Mouse (Mus musculus) liver, embryonic 15.5 days (tissue): ENCODE data around the gene Ccdc40. TPM values are rescaled to one million over a fixed set of nuclear protein-coding genes. Genes with fewer than 3 reads are reported as not detected.

Experiments
- ATAC-seq: fragments of 200-750 bp; cut with Nextera tagmentation; 2 replicates; pipeline ENCODE4 v1.8.0; 2017; ENCODE audit warnings: moderate number of reproducible peaks, mild to moderate bottlenecking, moderate library complexity; ENCODE audit not compliant: insufficient read depth
- H3K27ac ChIP-seq: fragments of 300-500 bp; sonication (generic); replicated peaks from 2 replicates; pipeline ENCODE4 v1.5.1; 2015; ENCODE audit warnings: mild to moderate bottlenecking, inconsistent platforms
- H3K27me3 ChIP-seq: fragments of 300-500 bp; sonication (generic); 2 replicates; pipeline ENCODE4 v1.6.1; 2015; ENCODE audit warnings: mild to moderate bottlenecking, inconsistent platforms
- H3K36me3 ChIP-seq: fragments of 300-500 bp; sonication (generic); replicated peaks from 2 replicates; pipeline ENCODE4 v1.6.1; 2015; ENCODE audit warnings: moderate library complexity, mild to moderate bottlenecking, inconsistent platforms
- H3K4me1 ChIP-seq: fragments of 300-500 bp; sonication (generic); replicated peaks from 2 replicates; pipeline ENCODE4 v1.6.1; 2015; ENCODE audit warnings: inconsistent platforms
- H3K4me2 ChIP-seq: fragments of 300-500 bp; sonication (generic); 2 replicates; pipeline ENCODE4 v1.6.1; 2015; ENCODE audit warnings: moderate library complexity, mild to moderate bottlenecking, inconsistent platforms
- H3K4me3 ChIP-seq: fragments of 300-500 bp; sonication (generic); replicated peaks from 2 replicates; pipeline ENCODE4 v1.5.1; 2015; ENCODE audit warnings: mild to moderate bottlenecking, inconsistent platforms
- H3K9ac ChIP-seq: fragments of 300-500 bp; sonication (generic); 2 replicates; pipeline ENCODE4 v1.6.1; 2015; ENCODE audit warnings: moderate library complexity, mild to moderate bottlenecking, inconsistent platforms
- H3K9me3 ChIP-seq: fragments of 300-500 bp; sonication (generic); replicated peaks from 2 replicates; pipeline ENCODE4 v1.6.1; 2016; ENCODE audit warnings: inconsistent platforms
- WGBS: fragments of 180-500 bp; shearing (Covaris S2); methylation state at CpG from one replicate; pipeline ENCODE4 v1.1.7; 2015; ENCODE audit warnings: mixed read lengths; ENCODE audit not compliant: insufficient replicate concordance; 5-methylcytosine and 5-hydroxymethylcytosine counted together
- polyA plus RNA-seq: library from polyadenylated mRNA; unstranded; fragments of >200 nt; fragmentation: Nextera tagmentation; extraction: Ambion mirVana; gene quantifications from 2 replicates; pipeline ENCODE4 v1.2.1, GENCODE M21; 2015

The Ccdc40 gene
- polyA plus RNA-seq, 1 experiment from 2014 or later, result 0.70 TPM

DNA sequence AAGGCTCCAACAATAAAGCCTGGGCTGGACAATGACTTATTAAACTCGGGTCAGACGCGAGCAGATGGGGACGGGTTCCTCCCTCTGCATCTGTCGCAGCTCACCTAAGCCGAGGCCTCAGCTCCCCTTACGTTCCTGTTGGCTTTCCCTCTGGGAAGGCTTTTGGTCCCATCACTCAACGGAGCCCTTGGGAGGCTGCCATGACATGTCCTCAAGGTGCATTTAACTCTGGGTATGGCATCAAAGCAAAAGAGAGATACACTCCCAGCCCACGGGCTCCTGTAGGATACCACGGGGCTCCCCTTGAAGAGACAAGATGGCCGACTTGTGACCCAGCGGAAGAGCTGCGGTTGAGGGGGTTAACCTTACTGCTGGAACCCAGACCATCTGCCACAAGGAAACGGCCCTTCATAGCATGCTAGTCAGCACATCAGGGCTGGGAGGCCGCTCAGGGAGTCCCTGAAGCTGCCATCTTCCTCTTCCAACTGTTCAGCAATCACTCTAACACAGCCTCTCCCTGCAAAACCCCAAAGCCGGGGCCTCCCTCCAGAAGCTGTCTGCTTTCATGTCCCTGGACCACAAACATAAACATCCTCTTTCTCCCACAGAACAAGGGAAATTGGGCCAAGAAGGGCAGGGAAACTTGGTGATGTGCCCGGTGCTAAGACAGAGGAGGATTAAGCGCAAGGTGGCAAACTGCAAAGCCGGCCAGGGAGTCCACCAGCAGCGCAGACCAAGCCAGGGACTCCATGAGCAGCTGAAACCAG, 5.1 kb upstream of the Ccdc40 start:
- WGBS, result 68% methylated on average over 20 of the region's 20 CpGs
- H3K27me3 ChIP-seq, result peaks cover 24% of the 10 kb centered on the region
- H3K36me3 ChIP-seq, result no peaks in the 10 kb centered on the region
- H3K9me3 ChIP-seq, result no peaks in the 10 kb centered on the region
- H3K9ac ChIP-seq, result no peak overlapping the region
- no peak overlapping the region for H3K4me3 ChIP-seq
- H3K4me2 ChIP-seq, result no peak overlapping the region
- H3K27ac ChIP-seq, result no peak overlapping the region
- peaks cover 8% of the 10 kb centered on the region for H3K4me1 ChIP-seq
- ATAC-seq, result no peak

DNA sequence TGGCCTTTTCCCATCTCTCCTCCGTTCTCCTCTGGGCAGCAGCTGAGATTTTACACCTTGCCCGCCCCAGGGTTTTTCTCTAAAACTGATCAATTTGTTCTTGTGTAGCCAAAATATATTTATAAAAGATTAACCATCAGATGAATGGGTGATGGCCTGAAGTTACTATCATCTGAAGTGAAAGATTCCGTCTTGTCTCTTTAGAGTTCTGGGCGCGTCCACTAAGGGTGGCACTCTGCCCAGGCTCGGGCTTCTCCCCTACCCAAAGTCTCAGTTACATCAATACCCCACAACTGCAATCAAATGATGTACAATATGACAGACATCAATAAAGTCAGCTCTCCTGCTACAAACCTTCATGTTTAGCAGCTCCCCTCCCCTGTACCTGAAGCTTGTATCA, 3.4 kb upstream of the Ccdc40 start:
- Histone ChIP-seq H3K9ac (no peak overlapping the region), H3K4me3 (no peak overlapping the region), H3K4me1 (peaks cover 20% of the 10 kb centered on the region), H3K36me3 (no peaks in the 10 kb centered on the region), H3K27ac (no peak overlapping the region), H3K9me3 (no peaks in the 10 kb centered on the region), H3K27me3 (peaks cover 40% of the 10 kb centered on the region), H3K4me2 (no peak overlapping the region)
- WGBS, result 68% methylated on average over 6 of the region's 6 CpGs
- ATAC-seq, result no peak

DNA sequence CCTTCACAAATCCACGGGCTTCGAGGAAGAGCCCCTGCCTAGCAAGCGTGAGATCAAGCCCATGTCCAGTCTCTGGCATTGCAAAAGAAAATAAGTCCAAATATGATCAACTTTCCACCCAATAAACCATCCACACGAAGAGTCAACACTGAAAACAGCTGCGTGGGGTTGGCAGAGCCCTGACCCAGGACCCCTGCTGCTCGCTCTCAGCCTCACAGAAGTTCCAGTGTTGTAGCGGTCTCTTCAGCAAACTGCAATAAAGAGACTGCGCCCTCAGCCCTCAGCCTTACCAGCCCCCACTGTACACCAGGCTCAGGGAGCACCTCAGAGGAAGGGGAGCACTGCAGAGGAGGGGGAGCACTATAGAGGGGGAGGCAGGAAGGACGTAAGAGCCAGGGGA, 2.7 kb upstream of the Ccdc40 start:
- ATAC-seq, result no peak
- Histone ChIP-seq H3K27ac (no peak overlapping the region), H3K4me2 (no peak overlapping the region), H3K4me1 (peaks cover 20% of the 10 kb centered on the region), H3K4me3 (no peak overlapping the region), H3K9me3 (no peaks in the 10 kb centered on the region), H3K36me3 (no peaks in the 10 kb centered on the region), H3K9ac (no peak overlapping the region), H3K27me3 (peaks cover 47% of the 10 kb centered on the region)
- 62% methylated on average over 9 of the region's 9 CpGs for WGBS

DNA sequence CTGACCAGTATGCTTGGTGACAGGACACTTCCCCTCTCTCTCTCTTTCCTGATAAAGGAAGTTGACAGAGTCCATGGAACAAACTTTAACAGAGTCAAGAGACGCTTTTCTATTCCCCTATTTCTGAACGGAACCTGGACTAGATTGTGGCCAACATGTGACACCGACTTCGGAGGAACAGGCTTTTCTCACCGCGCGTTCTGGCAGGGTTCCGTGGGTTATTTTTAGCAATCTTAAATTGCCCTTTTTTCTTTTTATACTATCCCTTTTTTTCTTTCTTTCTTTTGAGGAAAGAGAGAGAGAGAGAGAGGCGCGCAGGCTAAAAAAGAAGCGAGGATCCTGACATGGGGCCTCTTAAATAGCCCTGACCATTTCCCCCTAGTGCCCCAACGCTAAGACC, 781 bp upstream of the Ccdc40 start:
- no peak overlapping the region for H3K27ac ChIP-seq
- WGBS, result 4% methylated on average over 12 of the region's 12 CpGs
- H3K27me3 ChIP-seq, result peaks cover 64% of the 10 kb centered on the region

DNA sequence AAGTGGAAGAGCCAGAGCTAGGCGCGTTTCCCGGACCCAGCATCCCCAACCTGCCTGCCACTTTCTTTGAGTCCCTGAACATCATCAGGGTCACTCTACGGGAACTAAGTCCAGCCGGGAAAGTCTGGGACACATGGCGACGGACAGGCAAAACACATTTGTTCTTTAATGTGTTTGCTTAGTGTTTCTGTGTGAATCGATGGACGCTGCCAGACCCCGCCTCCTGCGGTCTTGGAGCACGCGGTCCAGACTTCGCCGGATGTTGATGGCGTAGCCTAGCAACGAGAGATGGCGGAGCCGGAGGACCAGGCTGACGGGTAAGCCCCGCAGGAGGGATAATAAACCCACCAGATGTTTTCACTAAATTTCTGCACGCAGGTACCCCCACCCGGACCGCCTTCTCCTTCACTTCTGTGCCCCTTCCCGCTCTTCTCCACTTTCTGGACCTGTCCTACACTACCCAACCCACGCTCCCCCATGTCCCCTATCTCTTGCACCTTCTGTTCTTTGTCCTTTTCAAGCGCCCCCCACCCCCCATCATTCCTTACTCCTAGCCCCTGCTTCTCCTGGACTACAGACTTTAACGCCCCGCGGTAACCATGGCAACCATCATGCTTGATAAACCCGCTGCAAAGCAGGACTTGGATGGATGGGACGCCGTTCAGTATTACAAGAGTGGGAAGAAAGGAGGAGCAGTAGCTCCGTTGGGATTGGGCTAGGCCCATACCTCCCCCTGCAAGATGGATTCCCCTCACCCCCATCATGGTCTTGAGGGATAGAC, 664 bp downstream of the Ccdc40 start:
- Histone ChIP-seq H3K4me1 (peaks cover 20% of the 10 kb centered on the region), H3K4me2 (peak overlapping the region; percentile 81), H3K9me3 (no peaks in the 10 kb centered on the region), H3K36me3 (no peaks in the 10 kb centered on the region), H3K27me3 (peaks cover 64% of the 10 kb centered on the region), H3K9ac (no peak overlapping the region), H3K4me3 (peak overlapping the region; percentile 58), H3K27ac (no peak overlapping the region)
- WGBS, result 3% methylated on average over 34 of the region's 34 CpGs
- 0 out of 2 replicates have a peak, but pooled peaks have one; percentile 25 for ATAC-seq

More for the DNA sequence above, 781 bp upstream of the Ccdc40 start:
- ATAC-seq, result no peak
- peaks cover 20% of the 10 kb centered on the region for H3K4me1 ChIP-seq
- peak overlapping the region; percentile 43 for H3K9ac ChIP-seq
- H3K4me3 ChIP-seq, result peak overlapping the region; percentile 58
- H3K4me2 ChIP-seq, result peak overlapping the region; percentile 81
- H3K9me3 ChIP-seq, result no peaks in the 10 kb centered on the region
- H3K36me3 ChIP-seq, result no peaks in the 10 kb centered on the region

DNA sequence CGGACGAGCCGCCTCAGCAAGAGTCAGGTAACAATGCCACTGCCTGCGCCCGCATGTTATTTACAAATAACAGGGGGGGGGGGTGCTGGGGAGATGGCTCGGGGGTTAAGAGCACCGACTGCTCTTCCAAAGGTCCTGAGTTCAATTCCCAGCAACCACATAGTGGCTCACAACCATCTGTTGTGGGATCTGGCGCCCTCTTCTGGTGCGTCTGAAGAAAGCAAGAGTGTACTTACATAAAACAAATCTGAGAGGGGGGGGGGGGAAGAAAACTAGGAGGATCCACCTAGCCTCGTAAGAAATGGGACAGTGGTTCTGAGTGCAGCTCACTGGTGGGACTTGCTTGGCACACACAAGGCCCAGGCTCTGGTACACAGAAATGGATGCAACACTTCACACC, 6.4 kb downstream of the Ccdc40 start:
- Histone ChIP-seq H3K4me3 (no peak overlapping the region), H3K27ac (no peak overlapping the region), H3K9me3 (no peaks in the 10 kb centered on the region), H3K9ac (no peak overlapping the region), H3K4me1 (peaks cover 14% of the 10 kb centered on the region), H3K36me3 (no peaks in the 10 kb centered on the region), H3K27me3 (peaks cover 26% of the 10 kb centered on the region), H3K4me2 (no peak overlapping the region)
- WGBS, result 80% methylated on average over 10 of the region's 10 CpGs
- ATAC-seq, result no peak

DNA sequence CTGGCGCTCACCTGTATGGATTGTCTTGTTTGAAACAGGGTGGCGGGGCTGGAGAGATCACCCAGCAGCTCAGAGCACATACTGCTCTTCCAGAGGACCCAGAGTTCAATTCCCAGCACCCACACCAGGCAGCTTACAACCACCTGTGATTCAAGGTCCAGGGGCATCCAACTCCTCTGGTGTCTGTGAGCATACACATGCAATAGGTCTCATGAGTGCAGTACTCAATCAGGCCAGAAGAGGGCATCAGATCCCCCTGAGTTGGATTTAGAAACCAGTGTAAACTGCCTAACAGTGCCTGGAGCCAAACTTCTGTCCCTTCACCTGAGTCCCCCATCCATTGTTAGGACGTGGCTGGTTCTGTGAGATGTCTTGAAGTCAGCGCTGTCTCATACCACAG, 7.2 kb downstream of the Ccdc40 start:
- no peak overlapping the region for H3K4me3 ChIP-seq
- H3K27ac ChIP-seq, result no peak overlapping the region
- H3K4me2 ChIP-seq, result no peak overlapping the region
- WGBS, result 47% methylated on average over 4 of the region's 4 CpGs
- peaks cover 14% of the 10 kb centered on the region for H3K4me1 ChIP-seq
- peaks cover 17% of the 10 kb centered on the region for H3K27me3 ChIP-seq
- H3K9me3 ChIP-seq, result no peaks in the 10 kb centered on the region
- no peak for ATAC-seq
- H3K9ac ChIP-seq, result no peak overlapping the region
- H3K36me3 ChIP-seq, result no peaks in the 10 kb centered on the region

DNA sequence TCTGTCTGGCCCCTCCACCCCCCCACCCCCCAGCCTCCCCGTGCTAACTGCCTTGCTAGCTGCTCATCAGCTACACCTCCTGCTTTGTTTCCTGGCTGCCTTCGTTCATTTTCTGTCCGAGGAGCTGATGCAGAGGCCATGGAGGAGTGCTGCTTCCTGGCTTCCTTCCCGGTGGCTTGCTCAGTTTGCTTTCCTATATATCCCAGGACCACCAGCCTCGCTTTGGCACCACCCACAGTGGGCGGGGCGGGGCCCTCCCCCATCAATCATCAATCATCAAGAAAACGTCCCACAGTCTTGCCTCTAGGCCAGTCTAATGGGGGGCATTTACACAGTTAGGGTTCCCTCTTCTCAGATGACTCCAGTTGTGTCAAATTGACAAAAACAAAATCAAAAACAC, 8.0 kb downstream of the Ccdc40 start:
- no peak overlapping the region for H3K4me3 ChIP-seq
- 29% methylated on average over 8 of the region's 8 CpGs for WGBS
- H3K27me3 ChIP-seq, result peaks cover 10% of the 10 kb centered on the region; the same call in 1 of the 2 replicates
- no peak for ATAC-seq
- H3K9ac ChIP-seq, result no peak overlapping the region
- peaks cover 14% of the 10 kb centered on the region for H3K4me1 ChIP-seq
- H3K4me2 ChIP-seq, result no peak overlapping the region
- no peaks in the 10 kb centered on the region for H3K9me3 ChIP-seq
- H3K36me3 ChIP-seq, result no peaks in the 10 kb centered on the region
- H3K27ac ChIP-seq, result no peak overlapping the region

DNA sequence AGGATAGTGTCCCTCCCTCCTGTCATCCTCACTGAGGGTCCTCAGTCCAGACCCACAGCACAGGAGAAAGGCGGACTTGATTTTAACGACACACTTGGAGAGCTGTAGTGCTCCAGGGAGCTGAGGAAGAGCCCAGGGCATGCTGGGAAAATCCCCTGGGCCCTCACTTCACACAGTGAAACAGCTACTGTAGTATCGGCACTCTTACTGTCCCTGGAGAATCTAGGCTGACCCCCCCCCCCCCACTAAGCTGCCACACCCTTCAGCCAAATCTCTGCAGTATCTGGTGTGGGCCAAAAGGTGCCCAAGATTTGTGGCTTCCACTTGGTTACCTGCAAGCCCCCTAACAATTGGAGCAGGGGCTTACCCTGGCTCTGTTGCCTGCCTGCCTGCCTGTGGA, 8.6 kb downstream of the Ccdc40 start:
- no peaks in the 10 kb centered on the region for H3K36me3 ChIP-seq
- no peak overlapping the region for H3K4me2 ChIP-seq
- no peak overlapping the region for H3K9ac ChIP-seq
- H3K27ac ChIP-seq, result no peak overlapping the region
- H3K4me3 ChIP-seq, result no peak overlapping the region
- peaks cover 5% of the 10 kb centered on the region; the same call in 1 of the 2 replicates for H3K27me3 ChIP-seq
- peaks cover 14% of the 10 kb centered on the region for H3K4me1 ChIP-seq
- WGBS, result 52% methylated on average over 3 of the region's 3 CpGs
- ATAC-seq, result no peak
- no peaks in the 10 kb centered on the region for H3K9me3 ChIP-seq

DNA sequence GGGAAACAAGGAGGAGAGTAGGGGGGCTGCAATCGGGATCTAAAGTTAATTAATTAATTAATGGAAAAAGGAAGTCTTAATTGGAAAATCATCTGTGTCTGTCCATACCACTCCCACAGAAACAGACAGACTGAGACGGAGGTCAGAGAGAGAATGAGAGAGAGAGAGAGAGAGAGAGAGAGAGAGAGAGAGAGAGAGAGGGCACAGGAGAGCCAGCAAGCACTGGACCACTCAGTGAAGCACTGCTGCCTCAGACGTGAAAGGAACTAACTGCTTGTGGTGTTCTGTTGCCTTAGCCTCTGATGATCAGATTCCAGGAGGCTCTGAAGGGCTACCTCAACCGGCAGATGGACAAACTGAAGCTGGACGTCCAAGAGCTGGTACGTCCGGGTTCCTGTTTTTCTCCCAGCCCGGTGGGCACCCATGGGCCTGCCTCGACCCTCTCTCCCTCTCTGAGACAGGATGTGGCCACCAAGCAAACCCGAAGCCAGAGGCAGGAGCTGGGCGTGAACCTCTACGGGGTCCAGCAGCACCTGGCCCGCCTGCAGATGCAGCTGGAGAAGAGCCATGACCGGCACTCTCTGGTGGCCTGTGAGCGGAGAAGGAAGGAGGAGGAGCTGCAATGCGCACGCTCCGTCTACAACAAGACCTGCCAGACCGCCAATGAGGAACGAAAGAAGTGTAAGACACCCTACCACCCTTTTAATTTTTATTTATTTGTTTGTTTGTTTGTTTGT, 9.4 kb downstream of the Ccdc40 start:
- Histone ChIP-seq H3K9ac (no peak overlapping the region), H3K4me3 (peak overlapping the region; percentile 42), H3K27ac (no peak overlapping the region), H3K4me2 (peak overlapping the region; percentile 68), H3K9me3 (no peaks in the 10 kb centered on the region), H3K4me1 (peaks cover 14% of the 10 kb centered on the region), H3K36me3 (no peaks in the 10 kb centered on the region), H3K27me3 (peaks cover 5% of the 10 kb centered on the region; the same call in 1 of the 2 replicates)
- WGBS, result 10% methylated on average over 20 of the region's 20 CpGs
- peak; percentile 55 for ATAC-seq

DNA sequence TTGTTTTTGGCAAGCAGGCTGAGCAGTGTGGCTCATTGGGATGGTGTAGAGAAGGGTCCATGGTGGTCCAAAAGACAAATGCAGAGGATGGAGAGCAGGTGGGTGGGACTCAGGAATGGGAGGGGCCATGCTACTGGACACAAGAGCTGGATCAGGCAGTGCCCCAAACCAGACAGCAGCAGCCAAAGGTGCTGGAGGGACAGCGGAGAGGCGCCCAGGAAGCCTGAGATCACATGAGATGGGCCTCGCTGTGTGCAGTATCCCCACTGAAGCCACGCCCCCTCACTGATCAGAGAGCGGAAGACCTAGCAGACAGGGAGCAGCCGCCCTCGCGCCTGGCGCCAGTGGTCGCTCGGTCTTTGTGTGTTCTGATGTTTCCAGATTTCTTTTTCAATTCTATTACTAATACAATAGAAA, 9.9 kb downstream of the Ccdc40 start:
- peak; percentile 49 for ATAC-seq
- Histone ChIP-seq H3K4me2 (peak overlapping the region; percentile 68), H3K4me3 (peak overlapping the region; percentile 42), H3K4me1 (peaks cover 14% of the 10 kb centered on the region), H3K27ac (no peak overlapping the region), H3K9ac (no peak overlapping the region), H3K27me3 (peaks cover 5% of the 10 kb centered on the region; the same call in 1 of the 2 replicates), H3K36me3 (no peaks in the 10 kb centered on the region), H3K9me3 (no peaks in the 10 kb centered on the region)
- 4% methylated on average over 11 of the region's 11 CpGs for WGBS
